Mouse (Mus musculus) limb, embryonic 11.5 days (tissue): Measurements from ENCODE around the gene Kif22. TPM values are rescaled to one million over a fixed set of nuclear protein-coding genes. Genes with fewer than 3 reads are reported as not detected.
"Not testable (repeated sequence)": the region's sequence is repeated elsewhere in the genome, so short reads cannot be mapped to it uniquely, and the experiment has no call there.

Source experiments
- ATAC-seq: fragments of 200-750 bp; cut with Nextera tagmentation; 2 replicates; pipeline ENCODE4 v1.8.0; 2017; ENCODE audit warnings: low read depth; ENCODE audit not compliant: insufficient number of reproducible peaks, low FRiP score, low TSS enrichment
- DNase-seq: peaks from one replicate; pipeline ENCODE4 v3.0.0-alpha.2; 2015; ENCODE audit warnings: low spot score
- H3K27ac ChIP-seq: fragments of 300-500 bp; sonication (generic); replicated peaks from 2 replicates; pipeline ENCODE4 v1.5.1; 2014; ENCODE audit warnings: low read depth, mild to moderate bottlenecking, low read length
- H3K27me3 ChIP-seq: fragments of 300-500 bp; sonication (generic); 2 replicates; pipeline ENCODE4 v1.6.1; 2014; ENCODE audit warnings: mild to moderate bottlenecking, low read length, mixed read lengths; ENCODE audit not compliant: control insufficient read depth, insufficient read depth
- H3K36me3 ChIP-seq: fragments of 300-500 bp; sonication (generic); 2 replicates; pipeline ENCODE4 v1.6.1; 2014; ENCODE audit warnings: mild to moderate bottlenecking, low read length, moderate library complexity, mixed read lengths; ENCODE audit not compliant: control insufficient read depth, insufficient read depth
- H3K4me1 ChIP-seq: fragments of 300-500 bp; sonication (generic); 2 replicates; pipeline ENCODE4 v1.6.1; 2014; ENCODE audit warnings: low read length, mixed read lengths; ENCODE audit not compliant: control insufficient read depth, insufficient read depth
- H3K4me2 ChIP-seq: fragments of 300-500 bp; sonication (generic); 2 replicates; pipeline ENCODE4 v1.6.1; 2014; ENCODE audit warnings: low read depth, mild to moderate bottlenecking, moderate library complexity; ENCODE audit not compliant: severe bottlenecking
- H3K4me3 ChIP-seq: fragments of 300-500 bp; sonication (generic); 2 replicates; pipeline ENCODE4 v1.5.1; 2014; ENCODE audit warnings: low read depth, low read length
- H3K9ac ChIP-seq: fragments of 300-500 bp; sonication (generic); 2 replicates; pipeline ENCODE4 v1.6.1; 2014; ENCODE audit warnings: mild to moderate bottlenecking, low read length
- H3K9me3 ChIP-seq: fragments of 300-500 bp; sonication (generic); 2 replicates; pipeline ENCODE4 v1.6.1; 2016; ENCODE audit warnings: low read length; ENCODE audit not compliant: control insufficient read depth
- WGBS: fragments of 180-500 bp; shearing (Covaris S2); extraction: QIAGEN DNeasy Blood & Tissue Kit; methylation state at CpG from one replicate; pipeline ENCODE4 v1.1.7; 2014; 5-methylcytosine and 5-hydroxymethylcytosine counted together
- polyA plus RNA-seq: library from polyadenylated mRNA; unstranded; fragments of >200 nt; fragmentation: Nextera tagmentation; extraction: Ambion mirVana; gene quantifications from 2 replicates; pipeline ENCODE4 v1.2.1, GENCODE M21; 2014

Kif22 gene
- polyA plus RNA-seq, 1 experiment from 2014 or later = 196 TPM

DNA sequence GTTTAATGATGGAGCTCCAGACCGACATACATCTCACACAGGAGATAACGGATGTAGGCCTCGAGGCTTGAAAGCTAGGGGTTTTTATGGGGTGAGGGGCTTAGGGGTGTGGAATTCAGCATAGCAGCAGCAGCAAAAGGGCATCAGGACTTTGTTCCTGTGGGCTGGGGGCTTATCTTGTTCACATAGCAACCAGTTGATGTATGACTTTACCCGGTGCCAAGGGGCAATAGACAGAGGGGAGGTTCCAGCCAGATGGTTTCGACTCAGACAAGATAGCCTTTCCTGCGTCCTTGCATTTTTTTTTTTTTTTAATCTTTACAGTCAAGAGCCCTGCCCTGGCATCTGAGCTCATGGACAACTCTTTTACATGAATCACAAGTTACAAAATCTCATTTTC, 43.5 kb upstream of the Kif22 start:
- H3K27ac ChIP-seq, ATAC-seq, DNase-seq, H3K4me1 ChIP-seq, H3K9me3 ChIP-seq, H3K9ac ChIP-seq, H3K4me3 ChIP-seq, H3K36me3 ChIP-seq, H3K4me2 ChIP-seq, H3K27me3 ChIP-seq: not testable (repeated sequence)
- 46% methylated on average over 6 of the region's 6 CpGs for WGBS

DNA sequence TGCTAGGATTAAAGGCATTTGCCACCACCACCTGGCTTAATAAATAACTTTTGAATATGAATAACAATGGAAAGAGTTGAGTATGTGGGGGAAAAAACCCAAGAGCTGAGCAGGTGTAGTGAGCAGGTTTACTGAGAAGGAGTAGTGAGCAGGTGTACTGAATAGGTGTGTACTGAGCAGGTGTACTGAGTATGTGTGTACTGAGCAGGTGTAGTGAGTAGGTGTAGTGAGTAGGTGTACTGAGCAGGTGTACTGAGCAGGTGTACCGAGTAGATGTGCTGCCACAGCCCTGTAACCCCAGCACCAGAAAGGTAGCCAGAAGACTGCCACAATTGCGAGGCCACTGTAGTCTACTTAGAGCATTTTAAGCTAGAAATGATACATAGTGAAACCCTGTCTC, 42.5 kb upstream of the Kif22 start:
- ATAC-seq (no peak), DNase-seq (no peak)
- H3K9ac ChIP-seq = no peak overlapping the region
- no peaks in the 10 kb centered on the region for H3K9me3 ChIP-seq
- H3K4me2 ChIP-seq = no peak overlapping the region
- 74% methylated on average over 2 of the region's 2 CpGs for WGBS
- H3K4me3 ChIP-seq = no peak overlapping the region
- no peaks in the 10 kb centered on the region for H3K4me1 ChIP-seq
- no peak overlapping the region for H3K27ac ChIP-seq
- H3K27me3 ChIP-seq = no peaks in the 10 kb centered on the region
- H3K36me3 ChIP-seq = no peaks in the 10 kb centered on the region

DNA sequence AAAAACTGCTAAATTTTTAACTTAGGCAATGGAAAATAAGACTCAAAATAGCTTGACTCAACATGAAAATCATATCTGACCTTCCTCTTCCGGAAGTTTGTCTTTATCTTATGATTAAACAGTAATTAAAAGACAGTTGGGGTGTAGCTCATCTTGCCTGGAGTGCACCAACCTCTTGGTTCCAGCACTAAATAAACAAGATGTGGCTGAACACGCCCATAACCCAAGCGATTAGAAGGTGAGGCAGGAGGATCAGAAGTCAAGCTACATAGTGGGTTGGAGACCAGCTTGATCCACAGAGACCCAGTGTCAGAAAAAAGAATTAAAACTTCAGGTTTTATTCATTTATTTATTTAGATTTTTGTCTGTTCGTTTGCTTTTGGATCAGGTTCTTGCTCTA, 41.4 kb upstream of the Kif22 start:
- no peak for ATAC-seq
- Histone ChIP-seq H3K9me3 (no peaks in the 10 kb centered on the region), H3K9ac (no peak overlapping the region), H3K27me3 (no peaks in the 10 kb centered on the region), H3K27ac (no peak overlapping the region), H3K4me2 (no peak overlapping the region), H3K4me3 (no peak overlapping the region), H3K4me1 (no peaks in the 10 kb centered on the region), H3K36me3 (no peaks in the 10 kb centered on the region)
- 87% methylated on average over 4 of the region's 4 CpGs for WGBS
- no peak for DNase-seq

GRCm38 (mm10) chr7:127082995-127083394, 40.7 kb upstream of the Kif22 start:
- WGBS = 47% methylated on average over 2 of the region's 2 CpGs

DNA sequence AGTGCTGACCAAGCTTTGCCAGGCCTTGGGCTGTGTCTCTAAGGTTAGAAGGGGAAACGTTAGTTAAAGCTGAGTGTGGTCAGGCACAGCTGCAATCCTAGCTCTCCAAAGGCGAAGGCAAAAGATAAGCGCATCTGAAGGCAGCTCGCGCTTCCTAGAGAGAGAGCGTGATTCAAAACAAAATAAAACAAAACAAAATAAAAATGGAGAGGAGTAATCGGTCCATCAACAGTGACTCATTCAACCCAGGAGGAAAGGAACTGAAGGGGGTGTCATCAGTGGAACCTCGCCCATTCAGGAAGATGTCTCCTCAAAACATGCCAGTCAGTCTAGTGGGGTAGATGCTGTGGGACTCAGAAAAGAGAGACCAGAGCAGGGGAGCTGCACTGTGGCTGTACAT, 40.0 kb upstream of the Kif22 start:
- Histone ChIP-seq H3K9ac (no peak overlapping the region), H3K4me2 (no peak overlapping the region), H3K27me3 (no peaks in the 10 kb centered on the region), H3K36me3 (no peaks in the 10 kb centered on the region), H3K27ac (no peak overlapping the region), H3K4me3 (no peak overlapping the region), H3K4me1 (no peaks in the 10 kb centered on the region), H3K9me3 (no peaks in the 10 kb centered on the region)
- ATAC-seq (no peak), DNase-seq (no peak)
- 81% methylated on average over 8 of the region's 8 CpGs for WGBS

More at GRCm38 (mm10) chr7:127082995-127083394, 40.7 kb upstream of the Kif22 start:
- DNase-seq (no peak), ATAC-seq (no peak)
- Histone ChIP-seq H3K36me3 (no peaks in the 10 kb centered on the region), H3K27me3 (no peaks in the 10 kb centered on the region), H3K27ac (no peak overlapping the region), H3K4me3 (no peak overlapping the region), H3K9ac (no peak overlapping the region), H3K4me2 (no peak overlapping the region), H3K4me1 (no peaks in the 10 kb centered on the region), H3K9me3 (no peaks in the 10 kb centered on the region)

- Histone ChIP-seq H3K36me3 (no peaks in the 10 kb centered on the region), H3K4me2 (no peak overlapping the region), H3K4me1 (no peaks in the 10 kb centered on the region), H3K4me3 (no peak overlapping the region), H3K9me3 (no peaks in the 10 kb centered on the region), H3K27me3 (no peaks in the 10 kb centered on the region), H3K27ac (no peak overlapping the region), H3K9ac (no peak overlapping the region)
- WGBS = 47% methylated on average over 3 of the region's 3 CpGs
- no peak for DNase-seq
- ATAC-seq = no peak
These were observed 37.8 kb upstream of the Kif22 start for GRCm38 (mm10) chr7:127080045-127080444.

DNA sequence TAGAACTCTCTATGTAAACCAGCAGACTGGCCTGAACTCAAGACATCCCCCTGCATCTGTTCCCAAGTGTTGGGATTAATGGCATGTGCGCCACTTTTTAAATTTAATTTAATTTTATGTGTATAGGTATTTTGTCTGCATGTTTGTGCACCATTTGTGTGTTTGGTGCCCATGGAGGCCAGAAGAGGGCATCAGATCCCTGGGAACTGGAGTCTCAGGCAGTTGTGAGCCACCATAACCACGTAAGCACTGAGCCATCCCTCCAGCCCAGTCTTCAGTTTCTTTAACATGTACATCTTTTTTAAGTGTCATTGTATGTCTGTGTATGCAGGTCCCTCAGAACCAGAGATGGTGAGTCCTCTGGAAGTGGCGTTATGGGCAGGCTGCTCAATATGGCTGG, 35.4 kb upstream of the Kif22 start:
- 86% methylated on average over 3 of the region's 3 CpGs for WGBS

GRCm38 (mm10) chr7:127076188-127076587, 33.9 kb upstream of the Kif22 start:
- Histone ChIP-seq H3K9me3 (no peaks in the 10 kb centered on the region), H3K36me3 (no peaks in the 10 kb centered on the region), H3K4me2 (no peak overlapping the region), H3K27ac (no peak overlapping the region), H3K4me3 (no peak overlapping the region), H3K27me3 (no peaks in the 10 kb centered on the region), H3K9ac (no peak overlapping the region), H3K4me1 (no peaks in the 10 kb centered on the region)
- ATAC-seq = no peak
- WGBS = 94% methylated on average over 5 of the region's 5 CpGs
- DNase-seq = no peak

More for the DNA sequence above, 35.4 kb upstream of the Kif22 start:
- H3K36me3 ChIP-seq = no peaks in the 10 kb centered on the region
- no peaks in the 10 kb centered on the region for H3K9me3 ChIP-seq
- no peak for ATAC-seq
- no peak for DNase-seq
- no peak overlapping the region for H3K27ac ChIP-seq
- H3K4me1 ChIP-seq = no peaks in the 10 kb centered on the region
- no peak overlapping the region for H3K4me3 ChIP-seq
- H3K27me3 ChIP-seq = no peaks in the 10 kb centered on the region
- no peak overlapping the region for H3K4me2 ChIP-seq
- no peak overlapping the region for H3K9ac ChIP-seq

DNA sequence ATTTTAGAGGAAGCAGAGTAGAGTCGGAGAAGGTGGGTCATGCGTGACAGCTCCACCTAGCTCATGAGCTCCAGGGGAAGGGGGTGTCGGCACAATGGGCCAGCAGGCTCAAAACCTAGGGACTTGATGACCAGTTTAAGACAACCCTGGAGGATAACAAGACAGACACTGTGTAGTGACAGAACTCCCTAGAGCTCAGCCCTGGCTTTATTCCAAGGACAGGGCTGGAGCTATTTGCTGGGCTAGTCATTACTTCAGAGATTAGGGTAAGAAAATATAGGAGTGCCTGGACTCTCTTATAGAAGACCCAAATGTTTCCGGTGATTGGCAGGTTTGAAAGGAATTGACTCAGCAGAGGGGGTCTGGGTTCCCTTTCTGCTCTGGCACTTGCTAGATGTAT, 30.9 kb upstream of the Kif22 start:
- H3K27me3 ChIP-seq = no peaks in the 10 kb centered on the region
- H3K9me3 ChIP-seq = no peaks in the 10 kb centered on the region
- H3K4me2 ChIP-seq = no peak overlapping the region
- ATAC-seq = no peak
- no peaks in the 10 kb centered on the region for H3K4me1 ChIP-seq
- H3K9ac ChIP-seq = no peak overlapping the region
- H3K27ac ChIP-seq = no peak overlapping the region
- WGBS = 81% methylated on average over 4 of the region's 4 CpGs
- no peak for DNase-seq
- H3K4me3 ChIP-seq = no peak overlapping the region
- H3K36me3 ChIP-seq = no peaks in the 10 kb centered on the region
